Mouse (Mus musculus): ENCODE measurements at regions not wholly inside any gene's neighbourhood (a gene's known extent, or its start where the extent isn't known, plus 50 kb on each side); places are given as distances from the start of the nearest gene placed in this dataset.

DNA sequence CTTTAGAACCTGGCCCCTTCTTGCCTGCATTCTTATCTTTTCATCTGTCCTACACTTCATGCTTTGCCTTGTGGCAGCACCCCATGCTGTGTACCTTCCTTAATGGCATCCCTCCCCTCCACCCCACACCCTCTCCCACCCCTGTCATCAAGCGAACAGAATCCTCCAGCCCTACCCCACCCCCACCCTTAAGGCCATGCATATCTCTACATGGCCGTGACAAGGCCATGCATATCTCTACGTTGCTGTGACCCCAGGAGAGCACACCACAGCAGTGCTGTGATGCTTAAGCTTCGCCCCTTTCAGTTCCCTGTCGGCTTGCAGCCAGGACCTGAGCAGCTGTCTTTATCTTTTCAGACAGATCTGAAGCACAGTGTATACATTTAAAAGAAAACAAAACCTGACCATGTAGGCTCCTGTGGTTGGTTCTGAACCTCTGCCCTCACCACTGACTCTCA, 319.5 kb upstream of the Trib2 start:
- DNase-seq: peak; percentile 18 to 30

DNA sequence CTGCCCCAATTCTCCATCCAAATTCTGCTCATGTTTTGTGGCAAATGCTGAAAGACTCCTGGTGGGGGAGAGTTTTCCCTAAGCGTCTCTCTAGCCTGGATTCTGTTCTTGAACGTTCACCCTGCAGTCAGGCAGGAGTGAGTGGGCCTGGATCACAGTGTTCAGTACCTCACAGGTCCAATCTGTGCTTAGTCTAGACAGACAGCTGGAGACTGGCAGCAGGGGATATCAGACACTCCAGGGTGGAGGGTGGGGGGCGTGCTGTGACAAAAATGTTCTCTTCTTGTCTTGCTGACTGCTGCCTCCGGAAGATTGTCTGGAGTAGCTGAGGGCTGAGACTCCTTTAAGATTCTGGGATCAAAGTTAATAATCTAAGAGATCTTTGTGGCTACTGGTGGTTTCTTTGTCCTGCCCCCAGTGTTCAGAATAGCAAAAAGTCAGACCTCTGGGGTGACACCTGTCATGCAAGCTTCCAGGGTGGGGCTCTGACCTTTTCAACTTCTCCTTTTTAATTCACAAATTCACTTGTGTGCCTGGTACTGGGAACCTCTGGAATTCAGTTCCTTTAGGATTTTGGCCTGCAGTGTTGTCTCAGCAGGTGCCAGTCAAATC, 319.0 kb upstream of the Trib2 start:
- peak; percentile 12 to 27 for DNase-seq

DNA sequence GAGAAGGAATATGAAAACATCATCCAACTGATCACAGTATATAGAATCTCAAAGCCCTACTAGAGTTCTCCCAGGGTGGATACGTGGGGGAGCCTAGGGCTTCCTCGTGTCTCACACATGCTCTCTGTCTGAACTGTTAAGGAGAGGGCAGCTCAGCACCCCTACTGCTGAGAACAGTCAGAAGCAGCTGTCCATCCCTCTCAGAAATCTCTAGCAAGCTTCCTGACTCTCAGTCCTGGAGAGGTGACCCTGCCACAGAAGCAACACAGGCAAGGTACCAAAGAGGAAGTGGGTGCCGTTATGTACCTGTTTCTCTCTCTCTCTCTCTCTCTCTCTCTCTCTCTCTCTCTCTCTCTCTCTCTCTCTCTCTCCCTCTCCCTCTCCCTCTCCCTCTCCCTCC, 317.7 kb upstream of the Trib2 start:
- DNase-seq: peak in 1 of 2 experiments; percentile 18

DNA sequence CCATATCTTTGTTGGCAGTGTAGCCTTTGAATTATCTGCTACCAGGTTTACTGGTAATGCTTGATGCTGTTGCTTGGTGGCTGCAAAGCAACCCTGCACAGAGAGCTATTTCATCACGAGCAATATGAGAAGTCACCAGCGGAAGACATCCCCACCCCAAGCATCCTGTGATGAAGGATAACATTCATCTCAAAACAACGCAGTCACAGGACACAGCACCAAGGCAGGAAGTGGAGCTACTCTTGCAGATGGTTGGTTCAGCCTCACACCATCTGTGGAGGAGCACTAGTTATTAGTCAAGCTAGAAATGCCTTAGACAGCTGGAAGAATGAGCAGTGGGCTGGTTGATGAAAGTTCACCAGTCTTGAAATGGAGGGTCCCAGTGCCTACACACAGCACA, 316.5 kb upstream of the Trib2 start:
- DNase-seq: peak; percentile 29 to 45

DNA sequence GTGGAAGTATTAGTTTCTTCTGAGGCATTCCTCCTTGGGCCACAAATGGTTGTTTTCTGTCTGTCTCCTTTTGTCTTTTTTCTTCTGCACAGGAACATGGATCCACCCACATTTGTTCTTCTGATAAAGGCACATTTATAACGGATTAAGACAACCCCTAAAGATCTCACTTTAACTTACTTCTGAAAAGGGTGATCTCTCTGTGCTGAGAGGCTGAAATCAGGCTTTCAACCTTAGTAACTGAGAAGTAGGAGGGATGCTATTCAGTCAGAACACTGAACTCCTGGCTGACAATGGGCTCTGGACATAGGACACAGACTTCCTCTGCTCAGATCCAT, 315.0 kb upstream of the Trib2 start:
- DNase-seq: no peak

DNA sequence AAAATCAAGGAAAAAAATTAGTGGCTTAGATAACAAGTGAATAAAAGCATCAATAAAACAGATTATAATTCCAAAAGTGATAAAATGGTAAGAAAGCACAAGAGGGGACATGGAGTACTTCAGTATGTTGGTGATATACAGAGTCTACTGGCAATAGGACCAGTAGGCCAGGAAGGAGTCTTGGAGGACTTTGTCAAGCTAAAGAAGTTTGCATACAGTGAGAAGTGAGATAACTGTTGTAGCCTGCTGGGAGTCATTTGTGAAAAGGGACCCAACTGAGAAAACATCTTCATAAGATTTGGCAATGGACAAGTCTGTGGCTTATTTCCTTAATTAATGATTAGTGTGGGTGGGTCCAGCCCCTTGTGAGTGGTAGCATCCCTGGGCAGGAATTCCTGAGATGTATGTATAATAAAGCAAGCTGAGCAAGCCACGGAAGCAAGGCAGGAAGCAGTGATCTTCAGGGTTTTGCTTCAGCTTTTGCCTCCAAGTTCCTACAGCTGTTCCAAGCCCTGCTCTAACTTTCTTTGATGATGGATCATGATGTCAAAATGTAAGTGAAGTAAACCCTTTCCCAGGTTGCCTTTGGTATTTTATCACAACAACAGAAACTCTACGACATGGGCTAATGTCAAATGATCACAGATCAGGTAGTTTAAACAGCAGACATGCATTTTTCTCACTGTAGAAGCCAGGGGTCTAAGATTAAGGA, 314.5 kb upstream of the Trib2 start:
- no peak for DNase-seq

DNA sequence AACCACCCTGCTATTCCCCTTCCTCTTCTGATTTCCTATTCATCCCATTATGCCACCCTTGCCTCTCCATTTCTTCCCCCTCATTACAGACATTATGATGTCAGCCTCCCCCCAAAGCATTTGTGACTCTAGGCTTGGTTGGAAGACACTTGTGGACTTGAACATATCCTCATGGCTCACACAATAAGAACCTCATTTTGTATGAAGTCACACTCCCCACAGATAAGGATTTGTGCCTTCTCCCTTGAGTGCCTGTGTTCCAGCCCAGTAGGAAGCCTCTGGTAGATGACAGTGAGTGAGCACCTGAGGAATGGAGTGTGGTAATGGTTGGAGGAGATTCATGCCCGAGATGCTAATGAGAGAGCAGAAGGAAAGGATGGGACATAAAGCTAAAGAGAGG, 313.9 kb upstream of the Trib2 start:
- no peak for DNase-seq

DNA sequence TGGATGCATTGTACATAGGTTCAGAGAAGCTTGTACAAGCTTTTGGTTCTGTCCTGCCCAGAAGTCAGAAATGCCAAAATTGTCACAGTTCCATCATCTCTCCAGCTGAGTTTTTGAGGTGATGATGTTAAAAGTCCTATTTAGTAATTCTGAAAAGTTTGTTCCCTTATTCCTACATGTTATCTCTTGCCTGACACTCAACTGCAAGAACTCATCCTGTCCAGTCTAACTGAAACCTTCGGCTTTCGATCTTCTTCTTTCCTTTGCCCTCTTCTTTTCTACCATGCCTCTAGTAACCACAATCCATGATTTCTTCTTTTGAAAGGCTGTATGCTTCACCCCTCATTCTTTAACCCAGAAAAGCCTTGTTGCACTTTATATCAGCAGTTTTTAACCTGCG, 313.2 kb upstream of the Trib2 start:
- no peak for DNase-seq

DNA sequence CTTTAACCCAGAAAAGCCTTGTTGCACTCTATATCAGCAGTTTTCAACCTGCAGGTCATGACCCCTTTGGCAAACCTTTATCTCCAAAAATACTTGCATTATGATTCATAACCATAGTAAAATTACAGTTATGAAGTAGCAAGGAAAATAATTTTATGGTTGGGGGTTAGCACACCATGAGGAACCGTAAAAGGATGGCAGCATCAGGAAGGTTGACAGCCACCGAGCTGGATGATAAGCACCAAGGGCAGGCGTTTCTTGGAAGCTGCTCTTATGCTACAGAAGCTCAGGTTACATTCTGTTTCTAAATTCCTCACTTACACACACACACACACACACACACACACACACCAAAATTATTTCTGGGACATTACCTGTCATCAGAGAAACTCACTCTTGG, 312.5 kb upstream of the Trib2 start:
- DNase-seq: no peak

DNA sequence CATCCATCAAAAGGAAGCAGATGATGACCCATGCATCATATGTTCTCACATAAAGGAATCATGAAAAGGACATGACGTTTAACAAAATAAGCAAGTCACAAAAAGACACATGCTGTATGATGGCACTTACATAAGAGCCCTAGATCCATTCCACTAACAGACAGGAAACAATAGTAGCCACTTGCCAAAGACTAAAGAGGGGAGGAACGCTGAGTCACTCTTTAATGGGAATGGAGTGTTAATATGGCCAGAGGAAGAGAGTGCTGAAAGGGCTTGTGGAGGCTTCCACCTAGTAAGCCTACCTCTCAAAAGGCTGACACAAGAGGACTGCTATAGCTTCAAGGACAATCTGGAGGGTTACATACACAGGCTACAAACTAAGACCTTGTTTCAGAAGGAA, 308.2 kb upstream of the Trib2 start:
- DNase-seq: no peak

DNA sequence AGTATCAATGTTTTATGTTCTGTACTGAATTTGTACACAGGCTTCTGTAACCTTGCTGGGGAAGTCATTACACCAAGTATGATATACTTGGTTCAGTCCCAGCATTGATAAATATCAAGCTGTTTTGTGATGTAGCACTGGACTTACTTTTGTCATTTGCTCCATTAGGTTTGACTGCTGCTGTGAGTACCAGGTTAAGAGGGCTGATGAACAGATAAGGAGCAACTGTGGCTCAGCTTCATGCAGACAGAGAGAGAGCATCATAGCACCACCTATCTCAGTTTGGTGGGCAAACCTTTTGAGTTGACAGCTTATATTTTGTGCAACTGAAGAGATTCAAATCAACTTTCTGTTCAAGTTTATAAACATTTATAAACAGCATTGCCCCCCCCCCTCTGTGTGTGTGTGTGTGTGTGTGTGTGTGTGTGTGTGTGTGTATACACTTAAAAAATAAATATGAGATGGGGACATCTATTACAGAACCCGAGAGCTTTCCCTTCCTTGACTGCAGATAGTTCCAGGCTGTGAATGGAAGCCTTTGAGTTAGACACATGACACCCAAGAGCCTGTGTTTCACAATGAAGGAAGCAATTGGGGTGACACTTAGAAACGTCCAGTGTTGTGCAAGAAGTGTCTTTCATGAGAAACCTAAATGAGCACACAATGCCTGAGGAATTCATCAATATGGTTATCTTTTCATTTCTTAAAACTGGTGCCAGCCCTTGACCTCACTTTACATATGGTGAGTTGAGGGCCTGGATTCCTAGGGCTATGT, 305.8 kb upstream of the Trib2 start:
- DNase-seq: no peak

DNA sequence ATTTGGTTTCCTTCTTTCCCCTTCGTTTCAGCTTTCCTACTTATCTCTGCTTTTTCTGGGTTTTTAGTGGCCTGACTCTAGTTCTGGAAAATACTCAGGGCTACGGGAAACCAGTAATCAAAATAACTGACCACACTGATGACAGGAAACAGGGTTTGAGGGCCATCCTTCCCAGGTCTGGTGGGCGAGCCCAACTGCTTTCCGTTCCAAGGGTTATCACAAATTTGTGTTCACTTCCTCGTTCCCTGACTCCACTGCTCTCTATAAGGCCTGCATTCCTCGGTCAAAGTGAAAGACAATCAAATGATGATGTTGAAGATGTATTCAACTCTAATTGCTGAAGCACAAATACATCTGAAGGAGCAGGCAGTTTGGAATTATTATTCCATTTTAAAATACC, 305.1 kb upstream of the Trib2 start:
- no peak for DNase-seq

DNA sequence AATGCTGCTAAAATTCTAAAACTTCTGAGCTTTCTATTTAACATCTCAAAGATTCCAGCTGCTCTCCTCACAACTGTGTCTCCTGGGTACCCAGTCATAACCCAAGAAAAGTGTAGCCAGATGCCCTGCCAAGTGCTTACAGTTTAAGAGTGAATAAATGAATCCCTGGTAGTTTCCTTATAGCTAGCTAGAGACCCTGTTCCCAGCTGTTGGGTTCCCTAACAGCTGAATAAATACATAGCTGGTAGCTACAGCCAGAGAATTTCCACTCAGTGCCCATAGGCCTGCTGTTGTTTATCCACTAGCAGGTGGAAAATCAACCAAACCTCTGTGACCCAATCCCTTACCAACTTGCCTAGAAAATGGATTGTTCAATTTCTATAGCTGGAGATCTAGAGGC, 302.0 kb upstream of the Trib2 start:
- no peak for DNase-seq

DNA sequence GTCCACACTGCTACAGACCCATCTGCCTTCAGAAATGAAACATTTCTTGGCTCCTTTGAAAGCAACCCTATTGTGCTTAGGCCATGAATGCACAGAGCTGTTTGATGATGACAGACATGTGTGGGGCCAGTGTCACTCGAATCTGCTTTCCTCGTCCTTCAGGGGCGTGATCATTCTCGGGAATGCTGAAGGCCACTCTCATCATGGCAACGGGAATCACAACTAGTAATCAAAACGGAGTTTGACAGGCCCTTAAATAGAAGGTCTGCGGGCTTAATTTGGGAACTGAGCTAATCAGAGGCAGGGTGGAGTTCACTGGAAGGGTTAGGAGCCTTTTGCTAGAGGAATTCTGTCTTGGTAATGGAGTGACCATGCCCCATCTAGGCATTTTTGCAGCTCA, 290.2 kb upstream of the Trib2 start:
- DNase-seq: no peak

DNA sequence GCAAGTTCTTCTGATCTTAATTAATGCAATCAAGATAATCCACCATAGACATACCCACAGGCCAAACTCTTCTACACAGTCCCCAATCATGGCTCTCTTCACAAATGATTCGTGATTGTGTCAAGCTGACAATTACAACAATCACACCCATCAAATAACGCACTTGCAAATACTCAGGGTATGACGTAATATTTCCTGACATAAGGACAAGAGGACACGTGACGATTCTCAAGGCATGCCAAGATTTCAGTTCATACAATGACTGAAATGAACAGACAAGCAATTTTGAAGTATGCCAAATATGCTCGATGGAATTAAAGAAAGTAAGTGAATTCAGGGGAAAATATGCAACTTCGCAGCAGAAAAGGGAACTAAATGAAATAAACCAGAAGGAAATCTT, 282.1 kb upstream of the Trib2 start:
- no peak for DNase-seq

DNA sequence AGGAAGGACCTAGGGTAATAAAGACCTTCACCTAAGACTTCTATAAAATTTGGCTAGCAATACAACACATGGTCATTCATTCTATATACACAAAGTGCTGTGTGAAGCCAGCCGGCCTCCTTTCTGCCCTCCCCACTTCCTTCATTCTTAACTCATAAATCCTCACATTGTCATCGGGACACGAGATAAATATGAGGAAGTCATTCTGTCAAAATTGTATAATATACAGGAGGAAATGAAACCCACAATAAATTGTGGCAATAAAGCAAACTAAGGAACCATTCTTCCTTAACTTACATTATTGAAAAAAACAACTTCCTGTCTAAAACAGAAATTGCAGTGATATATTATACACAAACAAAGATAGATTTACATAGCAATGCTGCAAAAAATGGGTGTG, 275.9 kb upstream of the Trib2 start:
- DNase-seq: no peak

DNA sequence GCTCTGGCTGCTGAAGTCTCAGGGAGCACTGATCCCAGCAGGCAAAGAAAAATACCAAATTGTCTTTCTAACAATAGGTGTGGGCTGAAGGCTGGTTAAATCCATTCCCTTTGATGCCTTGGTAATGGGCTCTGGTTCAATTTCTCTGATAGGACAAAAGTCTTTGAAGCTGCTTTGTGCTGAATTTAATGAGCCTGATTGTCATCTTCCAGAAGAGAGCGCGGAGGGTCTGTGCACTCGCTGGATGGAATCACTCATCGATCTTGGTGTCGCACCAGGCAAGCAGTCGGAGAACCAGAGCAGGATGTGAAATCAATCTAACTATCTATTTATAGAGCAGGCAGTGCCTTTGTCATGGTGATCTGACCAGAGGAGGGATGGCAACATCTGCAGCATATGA, 274.6 kb upstream of the Trib2 start:
- DNase-seq: no peak

DNA sequence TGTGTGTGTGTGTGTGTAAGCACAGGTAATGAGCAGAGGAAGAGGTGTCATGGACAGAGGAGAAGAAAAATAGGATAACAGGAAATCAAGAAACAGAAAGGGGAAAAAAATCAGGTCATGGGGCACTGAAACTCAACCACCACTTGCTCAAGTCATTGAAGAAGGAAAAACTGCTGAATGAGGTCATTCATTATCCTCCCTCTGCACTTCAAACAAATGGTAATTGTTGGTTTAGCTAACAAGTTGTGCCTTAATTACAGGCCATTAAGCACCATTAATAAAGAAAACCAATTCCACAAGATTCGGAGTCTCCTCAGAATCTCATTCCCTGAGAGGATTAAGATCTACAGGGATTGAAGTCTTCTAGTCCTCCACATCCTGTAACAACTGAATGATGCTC, 266.5 kb upstream of the Trib2 start:
- DNase-seq: no peak

DNA sequence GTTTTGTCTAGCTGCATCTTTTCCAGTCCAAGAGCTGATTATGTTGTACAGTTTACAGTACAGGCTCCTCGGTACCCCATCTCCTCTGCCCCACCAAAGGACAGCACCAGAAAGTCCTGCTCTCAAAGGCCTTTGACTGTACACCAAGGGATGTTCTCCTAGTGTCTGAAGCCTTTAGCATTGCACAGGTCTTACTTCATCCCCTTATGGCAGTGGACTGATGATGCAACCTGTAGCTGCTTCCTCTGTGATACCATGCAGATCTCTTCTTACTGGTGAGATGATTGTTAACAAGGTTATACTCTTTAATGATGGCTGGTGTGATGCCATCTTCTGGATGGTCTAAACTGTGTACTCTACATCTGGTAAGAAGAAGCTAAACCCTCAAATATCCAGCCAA, 260.5 kb upstream of the Trib2 start:
- no peak for DNase-seq

DNA sequence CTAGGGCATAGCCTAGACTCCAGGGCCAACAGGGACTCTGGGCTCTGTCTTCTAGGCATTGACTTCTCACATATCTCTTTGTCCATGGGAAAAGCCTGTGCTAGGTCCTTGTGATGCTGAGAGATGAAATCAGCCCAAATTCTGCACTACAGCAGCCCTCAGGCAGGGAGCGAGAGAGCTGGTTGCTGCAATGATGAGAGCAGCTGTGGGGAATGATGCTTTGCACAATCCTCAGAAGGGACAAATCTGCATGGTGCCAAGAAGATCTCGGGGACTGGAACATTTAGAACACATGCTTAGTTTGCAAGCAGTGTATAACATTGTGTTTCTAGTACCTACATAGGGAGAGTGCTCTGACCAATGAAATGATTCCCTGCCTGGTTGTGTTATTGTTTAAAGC, 259.2 kb upstream of the Trib2 start:
- DNase-seq: no peak

DNA sequence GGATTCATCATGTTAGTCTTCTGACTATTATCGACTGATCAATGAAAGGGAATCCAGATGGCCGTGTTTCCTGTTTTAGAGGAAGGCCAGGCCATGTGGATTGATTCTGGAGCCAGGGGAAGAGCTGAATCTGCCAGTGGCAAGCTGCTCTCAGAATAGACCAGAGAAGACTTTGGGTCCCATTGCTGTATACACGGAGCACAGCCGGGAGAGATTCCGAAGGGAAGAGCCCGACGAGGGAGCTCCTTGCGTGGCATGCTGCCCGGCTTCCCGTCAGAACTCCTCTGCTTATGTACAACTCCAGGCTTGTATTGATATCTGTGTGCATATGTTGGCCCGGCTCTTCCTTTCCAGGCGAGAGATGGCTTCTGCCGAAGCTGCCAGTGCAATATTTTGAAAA, 252.2 kb upstream of the Trib2 start:
- DNase-seq: no peak

DNA sequence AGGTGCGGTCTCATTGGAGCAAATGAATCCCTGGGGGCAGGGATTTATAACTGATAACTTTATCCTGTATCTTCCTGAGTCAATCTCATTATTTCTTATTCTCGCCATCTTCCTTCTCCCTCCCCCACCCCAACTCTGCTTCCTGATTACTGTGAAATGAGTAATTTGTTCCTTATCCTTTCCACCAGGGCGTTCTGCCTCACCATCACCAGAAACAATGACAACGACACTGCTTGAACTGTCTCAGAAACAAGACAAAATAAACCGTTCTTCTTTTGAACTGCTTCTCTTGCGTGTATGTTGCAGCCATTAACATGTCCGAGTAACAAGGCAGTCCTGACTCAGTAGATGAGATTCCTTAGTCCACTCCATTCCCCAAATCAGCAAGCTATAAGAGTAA, 246.0 kb upstream of the Trib2 start:
- DNase-seq: no peak

DNA sequence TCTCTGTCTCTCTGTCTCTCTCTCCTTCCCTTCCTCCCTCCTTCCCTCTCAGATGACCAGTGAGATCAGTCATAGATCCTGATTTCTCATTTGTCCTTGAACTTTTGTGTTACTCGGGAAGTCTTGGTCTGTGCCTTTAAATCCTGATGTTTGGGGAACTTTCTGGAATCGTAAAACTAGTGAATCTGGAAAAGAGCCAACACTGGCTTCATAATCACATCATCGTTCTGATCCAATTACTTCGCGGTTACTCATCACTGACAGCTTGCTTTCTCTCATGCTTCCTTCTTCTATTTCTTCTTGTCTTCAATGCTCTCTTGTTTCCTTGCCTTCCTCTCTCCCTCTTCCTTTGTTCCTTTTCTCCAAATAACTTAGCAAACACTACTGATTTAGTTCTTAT, 243.7 kb upstream of the Trib2 start:
- no peak for DNase-seq

DNA sequence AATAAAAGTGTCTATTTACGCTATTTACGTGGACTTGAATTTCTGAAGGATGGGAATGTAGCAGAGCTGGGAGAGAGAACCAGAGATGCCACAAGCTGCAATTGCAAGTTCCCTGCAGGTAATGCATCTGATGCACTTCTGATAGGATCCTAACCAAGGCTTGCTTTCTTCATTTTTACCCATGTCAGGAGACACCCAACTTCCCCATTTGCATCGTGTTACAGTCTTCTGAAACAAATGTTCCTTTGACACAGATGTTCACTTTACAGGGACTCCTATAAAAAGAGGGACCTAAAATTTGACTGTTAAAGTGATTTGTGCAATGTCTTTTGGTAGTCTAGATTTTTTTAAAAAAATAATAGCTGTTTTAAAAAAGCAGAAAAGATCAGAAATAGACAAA, 241.5 kb upstream of the Trib2 start:
- DNase-seq: no peak

Data from spleen, adult 18-20 months (tissue).